Mouse (Mus musculus) stomach, postnatal 0 days (tissue): ENCODE results near the gene Acox2. TPM values are rescaled to one million over a fixed set of nuclear protein-coding genes. Genes with fewer than 3 reads are reported as not detected.

Source experiments
- ATAC-seq: fragments of 200-750 bp; cut with Nextera tagmentation; 2 replicates; pipeline ENCODE4 v1.8.0; 2017; ENCODE audit not compliant: low FRiP score, low TSS enrichment
- DNase-seq: peaks from one replicate; pipeline ENCODE4 v3.0.0-alpha.2; 2016; ENCODE audit warnings: low spot score
- H3K27ac ChIP-seq: fragments of 300-500 bp; sonication (generic); replicated peaks from 2 replicates; pipeline ENCODE4 v1.5.1; 2014; ENCODE audit warnings: mild to moderate bottlenecking, control low read depth
- H3K27me3 ChIP-seq: fragments of 300-500 bp; sonication (generic); 2 replicates; pipeline ENCODE4 v1.6.1; 2014; ENCODE audit warnings: low read length; ENCODE audit not compliant: control insufficient read depth, insufficient read depth
- H3K36me3 ChIP-seq: fragments of 300-500 bp; sonication (generic); 2 replicates; pipeline ENCODE4 v1.6.1; 2014; ENCODE audit warnings: low read length, mixed read lengths; ENCODE audit not compliant: control insufficient read depth, insufficient read depth
- H3K4me1 ChIP-seq: fragments of 300-500 bp; sonication (generic); replicated peaks from 2 replicates; pipeline ENCODE4 v1.6.1; 2014; ENCODE audit warnings: antibody characterized with exemption; ENCODE audit not compliant: control insufficient read depth, insufficient read depth
- H3K4me2 ChIP-seq: fragments of 300-500 bp; sonication (generic); replicated peaks from 2 replicates; pipeline ENCODE4 v1.6.1; 2014; ENCODE audit warnings: low read depth, mild to moderate bottlenecking, control low read depth, moderate library complexity
- H3K4me3 ChIP-seq: fragments of 300-500 bp; sonication (generic); 2 replicates; pipeline ENCODE4 v1.5.1; 2014; ENCODE audit warnings: low read depth, low read length, control low read depth
- H3K9ac ChIP-seq: fragments of 300-500 bp; sonication (generic); 2 replicates; pipeline ENCODE4 v1.6.1; 2014; ENCODE audit warnings: mild to moderate bottlenecking, low read length, control low read depth, mixed read lengths
- H3K9me3 ChIP-seq: fragments of 300-500 bp; sonication (generic); 2 replicates; pipeline ENCODE4 v1.6.1; 2016; ENCODE audit warnings: low read length; ENCODE audit not compliant: control insufficient read depth
- CTCF ChIP-seq: IDR thresholded peaks from 2 replicates; pipeline ENCODE4 v1.5.1; 2016; ENCODE audit warnings: antibody characterized with exemption, low read depth, mild to moderate bottlenecking, moderate library complexity
- EP300 ChIP-seq: optimal IDR thresholded peaks from 2 replicates; pipeline ENCODE3; 2016; ENCODE audit warnings: antibody characterized with exemption
- WGBS: fragments of 180-500 bp; shearing (Covaris S2); extraction: QIAGEN DNeasy Blood & Tissue Kit; methylation state at CpG from one replicate; pipeline ENCODE4 v1.1.7; 2014; 5-methylcytosine and 5-hydroxymethylcytosine counted together
- polyA plus RNA-seq: library from polyadenylated mRNA; unstranded; fragments of >200 nt; fragmentation: Nextera tagmentation; extraction: Ambion mirVana; gene quantifications from 2 replicates; pipeline ENCODE4 v1.2.1, GENCODE M21; 2015

Gene Acox2
- polyA plus RNA-seq, 1 experiment from 2014 or later, result 6.0 TPM

GRCm38 (mm10) chr14:8207105-8207504, 52.0 kb downstream of the Acox2 start:
- TF ChIP-seq CTCF, result no peak
- TF ChIP-seq EP300, result no peak
- H3K4me2 ChIP-seq, result no peak overlapping the region
- H3K4me3 ChIP-seq, result no peak overlapping the region
- DNase-seq (no peak), ATAC-seq (0 out of 2 replicates have a peak, but pooled peaks have one; percentile 24)
- WGBS, result 45% methylated on average over 5 of the region's 5 CpGs
- H3K27me3 ChIP-seq, result no peaks in the 10 kb centered on the region
- H3K27ac ChIP-seq, result no peak overlapping the region
- no peaks in the 10 kb centered on the region for H3K4me1 ChIP-seq
- no peaks in the 10 kb centered on the region for H3K9me3 ChIP-seq
- no peak overlapping the region for H3K9ac ChIP-seq
- H3K36me3 ChIP-seq, result no peaks in the 10 kb centered on the region

DNA sequence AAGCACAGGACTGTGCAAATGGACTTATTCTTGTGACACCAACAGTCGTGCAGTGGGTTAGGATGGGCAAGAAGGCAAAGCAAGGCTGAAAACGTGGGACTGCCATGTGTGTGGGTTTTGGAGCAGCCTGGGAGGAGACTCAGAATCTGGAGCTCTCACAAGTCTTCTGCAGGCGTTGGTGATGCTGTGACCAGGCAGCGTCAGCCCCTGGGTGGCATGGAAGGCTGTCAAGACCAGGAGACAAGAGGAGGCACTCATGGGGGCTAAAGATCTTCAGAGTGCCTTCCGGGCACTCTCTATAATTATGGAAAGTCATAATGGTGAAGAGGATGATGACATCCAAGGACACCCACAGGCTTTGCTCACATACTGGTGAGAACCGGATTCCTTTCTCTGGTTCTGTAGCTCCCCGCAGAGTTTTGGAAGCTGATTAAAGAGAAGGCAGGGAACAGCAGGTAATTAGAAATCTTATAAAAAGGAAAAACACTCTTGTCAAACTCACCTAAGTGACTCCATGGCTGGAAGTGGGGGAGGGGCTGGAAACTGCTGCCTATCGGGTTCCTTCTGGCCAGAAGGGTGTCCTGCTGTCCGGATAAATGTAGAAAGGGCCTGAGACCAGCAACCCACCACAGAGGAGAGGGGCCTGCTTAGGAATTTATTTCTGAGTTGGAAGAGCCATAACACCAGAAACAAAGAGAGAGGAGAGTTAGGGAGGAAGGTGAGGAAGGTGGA, 52.8 kb downstream of the Acox2 start:
- Histone ChIP-seq H3K9ac (no peak overlapping the region), H3K4me1 (no peaks in the 10 kb centered on the region), H3K9me3 (no peaks in the 10 kb centered on the region), H3K27me3 (no peaks in the 10 kb centered on the region), H3K27ac (no peak overlapping the region), H3K4me3 (no peak overlapping the region), H3K36me3 (no peaks in the 10 kb centered on the region), H3K4me2 (no peak overlapping the region)
- no peak for DNase-seq
- TF ChIP-seq CTCF, result no peak
- TF ChIP-seq EP300, result no peak
- ATAC-seq, result no peak
- WGBS, result 68% methylated on average over 9 of the region's 9 CpGs

GRCm38 (mm10) chr14:8201715-8202114, 57.4 kb downstream of the Acox2 start:
- Histone ChIP-seq H3K27ac (no peak overlapping the region), H3K9ac (no peak overlapping the region), H3K4me3 (no peak overlapping the region), H3K4me1 (no peaks in the 10 kb centered on the region), H3K9me3 (no peaks in the 10 kb centered on the region), H3K36me3 (no peaks in the 10 kb centered on the region), H3K4me2 (no peak overlapping the region), H3K27me3 (no peaks in the 10 kb centered on the region)
- no peak for DNase-seq
- ATAC-seq, result peak; percentile 61
- TF ChIP-seq EP300, result no peak
- TF ChIP-seq CTCF, result no peak
- WGBS, result 73% methylated on average over 3 of the region's 3 CpGs

DNA sequence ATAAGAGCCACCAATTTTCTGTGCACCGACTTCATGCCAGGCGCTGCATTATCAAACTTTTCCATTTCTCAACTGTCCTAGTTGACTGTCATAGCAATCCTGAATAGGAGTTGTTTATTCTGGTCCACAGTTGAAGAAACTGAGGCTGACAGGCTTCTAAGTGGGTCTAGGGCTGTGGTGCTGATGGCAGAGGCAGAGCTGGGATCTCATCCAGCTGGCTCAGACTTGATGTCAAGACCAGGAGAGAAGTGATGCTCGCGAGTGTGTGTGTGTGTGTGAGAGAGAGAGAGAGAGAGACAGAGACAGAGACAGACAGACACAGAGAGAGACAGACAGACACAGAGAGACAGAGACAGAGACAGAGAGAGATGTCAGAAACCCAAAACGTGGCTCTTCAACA, 58.4 kb downstream of the Acox2 start:
- Histone ChIP-seq H3K27ac (no peak overlapping the region), H3K36me3 (no peaks in the 10 kb centered on the region), H3K27me3 (no peaks in the 10 kb centered on the region), H3K4me3 (no peak overlapping the region), H3K4me1 (no peaks in the 10 kb centered on the region), H3K9ac (no peak overlapping the region), H3K9me3 (no peaks in the 10 kb centered on the region), H3K4me2 (no peak overlapping the region)
- ATAC-seq (no peak), DNase-seq (no peak)
- 58% methylated on average over 5 of the region's 5 CpGs for WGBS
- TF ChIP-seq EP300, result no peak
- TF ChIP-seq CTCF, result no peak

DNA sequence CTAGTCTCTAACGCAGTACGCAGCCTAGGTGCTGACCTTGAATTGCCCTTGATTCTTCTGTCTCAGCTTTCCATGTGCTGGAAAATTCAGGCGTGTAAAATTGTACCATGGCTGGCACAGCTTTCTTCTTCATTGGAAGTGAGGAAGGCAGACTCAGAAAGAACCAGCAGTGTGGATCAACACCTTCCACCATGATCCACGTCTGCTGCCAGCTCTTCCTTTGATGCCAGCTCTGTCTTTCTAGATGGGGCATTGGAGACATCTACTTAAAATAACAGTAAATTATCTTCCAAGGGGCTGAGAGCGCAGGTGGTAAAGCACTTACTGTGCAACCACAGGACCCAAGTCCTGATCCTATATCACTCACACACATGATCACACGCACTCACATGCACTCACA, 66.4 kb downstream of the Acox2 start:
- ATAC-seq (no peak), DNase-seq (no peak)
- 84% methylated on average over 6 of the region's 6 CpGs for WGBS
- TF ChIP-seq EP300 (no peak), CTCF (no peak)
- Histone ChIP-seq H3K9ac (no peak overlapping the region), H3K27me3 (no peaks in the 10 kb centered on the region), H3K27ac (no peak overlapping the region), H3K9me3 (no peaks in the 10 kb centered on the region), H3K36me3 (no peaks in the 10 kb centered on the region), H3K4me3 (no peak overlapping the region), H3K4me1 (no peaks in the 10 kb centered on the region), H3K4me2 (no peak overlapping the region)

DNA sequence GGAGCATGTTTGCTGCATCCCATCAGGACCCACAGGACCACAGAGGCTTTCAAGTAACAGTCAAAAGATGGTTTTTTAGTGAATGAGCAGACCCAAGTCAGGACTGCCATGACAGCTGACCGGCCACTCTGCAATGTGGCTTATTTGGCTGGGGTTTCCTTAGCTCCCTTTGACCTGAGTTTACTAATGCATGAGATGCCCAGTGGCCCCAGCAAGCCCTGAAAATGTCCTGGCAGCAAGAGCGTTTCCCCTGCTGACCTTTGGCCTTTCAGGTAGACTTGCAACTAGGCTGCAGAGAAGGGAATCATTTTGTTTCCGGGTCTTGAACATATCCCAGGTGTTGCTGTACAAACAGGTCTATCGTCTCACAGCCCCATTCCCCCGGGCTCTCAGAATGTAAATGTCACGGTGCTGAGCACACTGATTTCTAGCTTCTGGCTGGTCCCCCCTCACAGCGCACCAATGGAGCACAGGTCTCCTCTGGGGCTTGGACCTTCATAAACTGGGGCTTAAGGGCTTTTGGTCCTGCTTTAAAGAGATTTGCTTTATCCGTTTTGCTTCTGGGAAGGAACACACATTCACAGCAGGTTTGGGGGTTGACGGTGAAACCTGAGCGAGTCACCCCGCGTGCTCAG, 67.7 kb downstream of the Acox2 start:
- no peak for TF ChIP-seq EP300
- TF ChIP-seq CTCF, result no peak
- Histone ChIP-seq H3K27me3 (no peaks in the 10 kb centered on the region), H3K36me3 (no peaks in the 10 kb centered on the region), H3K9me3 (no peaks in the 10 kb centered on the region), H3K4me1 (no peaks in the 10 kb centered on the region), H3K4me3 (no peak overlapping the region), H3K27ac (no peak overlapping the region), H3K9ac (no peak overlapping the region), H3K4me2 (no peak overlapping the region)
- ATAC-seq, result peak; percentile 59; the same call in 1 of the 2 replicates
- WGBS, result 50% methylated on average over 12 of the region's 12 CpGs
- DNase-seq, result no peak
